Mouse (Mus musculus): Measurements from ENCODE around the gene Cacna1a. TPM values are rescaled to one million over a fixed set of nuclear protein-coding genes. Genes with fewer than 3 reads are reported as not detected.

Cacna1a gene
- polyA plus RNA-seq, 1 experiment from 2014 or later, result 5.2 TPM

GRCm38 (mm10) chr8:84554301-84555027, 166.2 kb downstream of the Cacna1a start:
- Histone ChIP-seq H3K36me3 (no peaks in the 10 kb centered on the region), H3K9me3 (no peaks in the 10 kb centered on the region), H3K27ac (0 out of 2 replicates have a peak overlapping the region, but pooled peaks have one; percentile 4), H3K27me3 (peaks cover 53% of the 10 kb centered on the region), H3K9ac (no peak overlapping the region), H3K4me3 (no peak overlapping the region), H3K4me2 (0 out of 2 replicates have a peak overlapping the region, but pooled peaks have one; percentile 17), H3K4me1 (peaks cover 19% of the 10 kb centered on the region)
- 36% methylated on average over 14 of the region's 14 CpGs for WGBS
- peak; percentile 42 for ATAC-seq (ENCODE audit: insufficient number of reproducible peaks, low FRiP score, low TSS enrichment, low read depth)

- H3K27me3 ChIP-seq, result peaks cover 61% of the 10 kb centered on the region
- H3K4me2 ChIP-seq, result no peak overlapping the region
- WGBS, result 56% methylated on average over 7 of the region's 7 CpGs
- peaks cover 19% of the 10 kb centered on the region for H3K4me1 ChIP-seq
- no peak overlapping the region for H3K27ac ChIP-seq
- no peak overlapping the region for H3K9ac ChIP-seq
- ATAC-seq (ENCODE audit: insufficient number of reproducible peaks, low FRiP score, low TSS enrichment, low read depth), result no peak
- no peaks in the 10 kb centered on the region for H3K9me3 ChIP-seq
- no peak overlapping the region for H3K4me3 ChIP-seq
- no peaks in the 10 kb centered on the region for H3K36me3 ChIP-seq
These were observed 167.0 kb downstream of the Cacna1a start for GRCm38 (mm10) chr8:84555269-84555668.

DNA sequence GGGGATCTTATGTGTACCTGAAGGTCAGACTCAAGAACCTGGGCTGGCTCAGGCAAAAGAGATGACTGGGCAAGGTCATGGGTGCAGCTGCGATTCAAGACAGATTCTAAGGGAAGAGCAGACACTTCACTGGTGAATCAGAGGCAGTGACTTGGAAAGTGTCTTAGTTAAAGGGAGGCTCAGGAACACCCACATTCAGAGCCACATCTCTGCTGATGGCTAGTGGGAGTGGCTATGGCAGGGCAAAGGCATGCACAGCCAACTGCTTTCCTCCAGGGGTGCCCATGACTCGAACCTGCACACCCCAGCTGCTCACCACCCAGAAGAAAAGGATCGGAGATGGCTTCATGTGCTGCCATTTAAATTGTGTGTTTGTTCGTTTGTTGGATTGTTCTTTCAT, 169.7 kb downstream of the Cacna1a start:
- no peak overlapping the region for H3K9ac ChIP-seq
- 72% methylated on average over 4 of the region's 4 CpGs for WGBS
- H3K27ac ChIP-seq, result no peak overlapping the region
- no peaks in the 10 kb centered on the region for H3K36me3 ChIP-seq
- H3K4me1 ChIP-seq, result peaks cover 19% of the 10 kb centered on the region
- ATAC-seq (ENCODE audit: insufficient number of reproducible peaks, low FRiP score, low TSS enrichment, low read depth), result no peak
- peaks cover 85% of the 10 kb centered on the region for H3K27me3 ChIP-seq
- no peak overlapping the region for H3K4me3 ChIP-seq
- H3K4me2 ChIP-seq, result no peak overlapping the region
- H3K9me3 ChIP-seq, result no peaks in the 10 kb centered on the region

DNA sequence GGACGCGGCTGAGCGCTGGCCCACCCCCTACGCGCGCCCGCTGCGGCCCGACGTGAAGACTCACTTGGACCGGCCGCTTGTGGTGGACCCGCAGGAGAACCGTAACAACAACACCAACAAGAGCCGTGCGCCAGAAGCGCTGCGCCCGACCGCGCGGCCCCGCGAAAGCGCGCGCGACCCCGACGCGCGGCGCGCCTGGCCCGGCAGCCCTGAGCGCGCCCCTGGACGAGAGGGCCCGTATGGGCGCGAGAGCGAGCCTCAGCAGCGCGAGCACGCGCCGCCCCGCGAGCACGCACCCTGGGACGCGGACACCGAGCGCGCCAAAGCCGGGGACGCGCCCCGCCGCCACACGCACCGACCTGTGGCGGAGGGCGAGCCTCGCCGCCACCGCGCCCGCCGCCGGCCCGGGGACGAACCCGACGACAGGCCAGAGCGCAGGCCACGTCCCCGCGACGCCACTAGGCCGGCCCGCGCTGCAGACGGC, 170.9 kb downstream of the Cacna1a start:
- Histone ChIP-seq H3K4me2 (peak overlapping the region; percentile 77), H3K27ac (no peak overlapping the region), H3K9ac (no peak overlapping the region), H3K4me3 (peak overlapping the region; percentile 46), H3K9me3 (no peaks in the 10 kb centered on the region), H3K4me1 (peaks cover 18% of the 10 kb centered on the region), H3K36me3 (no peaks in the 10 kb centered on the region), H3K27me3 (peaks cover 89% of the 10 kb centered on the region)
- no peak for ATAC-seq (ENCODE audit: insufficient number of reproducible peaks, low FRiP score, low TSS enrichment, low read depth)
- 2% methylated on average over 83 of the region's 84 CpGs for WGBS

DNA sequence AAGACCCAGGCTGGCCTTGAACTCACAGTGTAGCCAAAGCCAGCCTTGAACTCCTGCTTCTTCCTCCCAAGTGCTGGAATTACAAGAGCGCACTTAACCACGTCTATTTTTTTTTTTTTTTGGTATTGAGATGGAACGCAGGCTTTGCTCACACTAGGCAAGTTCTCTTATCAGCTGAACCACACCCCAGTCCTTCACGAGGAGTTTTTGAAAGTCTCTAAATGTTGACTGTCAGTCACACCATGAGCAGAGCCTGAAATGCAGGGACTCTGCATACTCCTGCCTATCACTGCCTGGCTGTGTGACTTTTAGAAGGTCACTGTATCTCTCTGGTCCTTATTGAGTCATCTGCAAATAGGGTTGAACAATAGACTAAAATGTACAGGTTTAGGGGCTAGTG, 173.5 kb downstream of the Cacna1a start:
- H3K4me1 ChIP-seq, result peaks cover 10% of the 10 kb centered on the region
- H3K27me3 ChIP-seq, result peaks cover 71% of the 10 kb centered on the region
- no peaks in the 10 kb centered on the region for H3K36me3 ChIP-seq
- no peak overlapping the region for H3K4me2 ChIP-seq
- H3K27ac ChIP-seq, result no peak overlapping the region
- 86% methylated on average over 4 of the region's 4 CpGs for WGBS
- H3K9ac ChIP-seq, result no peak overlapping the region
- no peak for ATAC-seq (ENCODE audit: insufficient number of reproducible peaks, low FRiP score, low TSS enrichment, low read depth)
- no peak overlapping the region for H3K4me3 ChIP-seq
- H3K9me3 ChIP-seq, result no peaks in the 10 kb centered on the region

DNA sequence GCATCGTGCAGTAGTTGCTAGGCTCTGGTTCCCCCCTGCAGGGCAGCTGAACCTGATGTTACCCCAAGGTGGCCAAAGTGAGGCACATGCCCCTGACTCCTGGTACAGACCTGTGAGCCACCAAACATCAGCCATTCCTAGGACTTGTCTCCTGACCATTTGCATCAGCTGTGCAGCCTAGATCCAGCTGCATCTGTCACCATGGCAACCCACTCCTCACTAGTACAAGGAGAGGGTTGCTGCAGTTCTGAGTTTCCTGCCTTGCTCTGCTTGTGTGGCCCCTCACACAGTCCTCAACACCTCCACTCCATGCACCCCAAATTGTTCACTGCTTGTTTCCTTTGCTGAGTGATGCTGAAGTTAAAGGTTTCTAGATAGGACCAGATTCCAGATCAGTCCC, 175.8 kb downstream of the Cacna1a start:
- 50% methylated on average over 1 of the region's 1 CpGs for WGBS
- peaks cover 52% of the 10 kb centered on the region for H3K27me3 ChIP-seq
- no peak overlapping the region for H3K4me3 ChIP-seq
- no peak for ATAC-seq (ENCODE audit: insufficient number of reproducible peaks, low FRiP score, low TSS enrichment, low read depth)
- H3K36me3 ChIP-seq, result no peaks in the 10 kb centered on the region
- H3K9me3 ChIP-seq, result no peaks in the 10 kb centered on the region
- H3K9ac ChIP-seq, result no peak overlapping the region
- H3K4me1 ChIP-seq, result peaks cover 9% of the 10 kb centered on the region
- no peak overlapping the region for H3K27ac ChIP-seq
- H3K4me2 ChIP-seq, result no peak overlapping the region

DNA sequence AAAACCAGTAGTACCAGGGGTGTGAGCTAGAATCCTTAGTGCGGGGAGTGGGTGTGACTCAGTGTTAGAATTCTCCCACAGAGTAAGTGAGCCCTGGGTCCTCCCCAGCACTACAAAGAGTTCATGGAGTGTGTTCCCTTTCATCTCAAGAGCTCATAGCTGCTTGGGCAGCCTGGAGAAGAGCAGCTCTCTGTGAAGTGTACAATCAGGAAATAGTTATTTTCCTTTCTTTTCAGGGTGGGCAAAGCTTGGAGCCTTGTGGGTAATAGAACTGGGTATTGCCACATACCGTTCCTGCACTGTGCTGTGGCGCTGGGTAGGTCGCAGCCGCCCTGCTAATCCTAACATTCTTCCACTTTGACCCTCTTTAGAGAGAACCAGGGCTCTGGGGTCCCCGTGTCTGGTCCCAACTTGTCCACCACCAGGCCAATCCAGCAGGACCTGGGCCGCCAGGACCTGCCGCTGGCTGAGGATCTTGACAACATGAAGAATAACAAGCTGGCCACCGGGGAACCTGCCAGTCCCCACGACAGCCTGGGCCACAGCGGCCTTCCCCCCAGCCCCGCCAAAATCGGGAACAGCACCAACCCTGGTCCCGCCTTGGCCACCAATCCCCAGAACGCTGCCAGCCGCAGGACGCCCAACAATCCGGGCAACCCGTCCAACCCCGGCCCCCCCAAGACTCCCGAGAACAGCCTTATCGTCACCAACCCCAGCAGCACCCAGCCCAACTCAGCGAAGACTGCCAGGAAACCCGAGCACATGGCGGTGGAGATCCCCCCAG, 177.5 kb downstream of the Cacna1a start:
- Histone ChIP-seq H3K27me3 (peaks cover 42% of the 10 kb centered on the region), H3K36me3 (no peaks in the 10 kb centered on the region), H3K4me1 (0 out of 2 replicates have a peak, but pooled peaks cover 10% of the 10 kb centered on the region), H3K27ac (no peak overlapping the region), H3K9ac (no peak overlapping the region), H3K4me2 (no peak overlapping the region), H3K9me3 (no peaks in the 10 kb centered on the region), H3K4me3 (no peak overlapping the region)
- no peak for ATAC-seq (ENCODE audit: insufficient number of reproducible peaks, low FRiP score, low TSS enrichment, low read depth)
- WGBS, result 65% methylated on average over 25 of the region's 25 CpGs

DNA sequence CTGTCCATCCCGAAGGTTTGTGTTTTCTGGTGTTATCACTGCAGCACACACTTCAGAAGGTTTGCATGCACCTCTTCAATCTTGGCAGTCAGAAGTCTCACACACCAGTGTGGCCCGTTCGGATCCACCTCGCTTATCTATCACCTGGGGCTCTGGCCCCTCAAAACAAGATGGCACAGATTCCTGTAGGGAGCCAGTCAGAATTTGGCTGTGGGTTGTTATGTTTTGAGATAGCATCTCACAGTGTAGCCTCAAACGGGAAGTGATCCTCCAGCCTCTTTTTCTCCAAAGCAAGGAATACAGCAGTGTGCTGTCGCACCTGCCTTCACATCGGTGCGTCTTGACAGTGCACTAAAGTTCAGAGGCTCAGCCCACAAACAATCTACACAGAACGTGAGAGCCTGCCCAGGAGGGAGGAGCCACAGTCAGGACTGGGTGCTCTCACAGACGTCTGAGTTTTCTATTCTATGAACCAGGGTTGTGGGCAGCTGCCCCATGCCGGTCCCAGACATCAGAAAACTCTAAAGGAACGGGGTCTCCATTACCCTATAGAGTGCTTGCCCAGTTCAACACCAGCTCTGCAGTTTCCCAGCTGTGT, 178.7 kb downstream of the Cacna1a start:
- H3K27ac ChIP-seq, result no peak overlapping the region
- ATAC-seq (ENCODE audit: insufficient number of reproducible peaks, low FRiP score, low TSS enrichment, low read depth), result no peak
- H3K36me3 ChIP-seq, result no peaks in the 10 kb centered on the region
- peaks cover 30% of the 10 kb centered on the region for H3K27me3 ChIP-seq
- no peak overlapping the region for H3K9ac ChIP-seq
- H3K4me3 ChIP-seq, result no peak overlapping the region
- WGBS, result 77% methylated on average over 12 of the region's 12 CpGs
- H3K4me1 ChIP-seq, result 0 out of 2 replicates have a peak, but pooled peaks cover 10% of the 10 kb centered on the region
- no peaks in the 10 kb centered on the region for H3K9me3 ChIP-seq
- H3K4me2 ChIP-seq, result no peak overlapping the region

DNA sequence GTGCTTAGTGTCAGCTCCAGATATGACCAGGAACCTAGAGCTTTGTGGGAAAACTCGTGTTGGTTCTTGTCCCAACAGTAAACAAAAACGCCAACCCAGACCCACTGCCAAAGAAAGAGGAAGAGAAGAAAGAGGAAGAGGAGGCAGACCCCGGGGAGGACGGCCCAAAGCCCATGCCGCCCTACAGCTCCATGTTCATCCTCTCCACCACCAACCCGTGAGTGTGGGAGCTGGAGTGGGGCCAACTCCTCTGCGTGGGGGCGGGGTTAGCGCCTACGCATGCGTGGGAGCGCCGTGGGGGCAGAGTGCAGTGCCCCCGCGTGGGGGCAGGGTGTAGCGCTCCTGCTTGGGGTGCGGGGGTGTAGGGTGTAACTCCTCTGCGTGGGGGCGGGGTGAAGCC, 179.3 kb downstream of the Cacna1a start:
- Histone ChIP-seq H3K9ac (no peak overlapping the region), H3K36me3 (no peaks in the 10 kb centered on the region), H3K4me2 (no peak overlapping the region), H3K4me1 (0 out of 2 replicates have a peak, but pooled peaks cover 10% of the 10 kb centered on the region), H3K4me3 (no peak overlapping the region), H3K27me3 (peaks cover 26% of the 10 kb centered on the region), H3K27ac (no peak overlapping the region), H3K9me3 (no peaks in the 10 kb centered on the region)
- 69% methylated on average over 19 of the region's 19 CpGs for WGBS
- ATAC-seq (ENCODE audit: insufficient number of reproducible peaks, low FRiP score, low TSS enrichment, low read depth), result no peak

DNA sequence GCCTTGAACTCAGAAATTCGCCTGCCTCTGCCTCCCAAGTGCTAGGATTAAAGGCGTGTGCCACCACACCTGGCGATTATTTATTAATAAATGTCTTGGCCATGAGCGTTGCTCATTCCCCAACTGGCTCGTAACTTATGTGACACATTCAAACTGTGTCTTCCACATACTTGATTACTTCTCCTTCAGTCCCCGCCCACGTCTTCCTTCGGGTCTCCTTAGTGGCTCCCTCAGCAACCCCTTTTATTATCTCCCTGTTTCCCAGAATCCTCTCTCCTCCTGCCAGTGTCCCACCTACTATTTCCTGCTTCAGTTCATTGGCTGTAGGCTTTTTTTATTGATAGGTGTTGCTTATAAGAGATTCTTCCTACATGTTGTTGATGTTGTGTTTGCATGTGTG, 180.5 kb downstream of the Cacna1a start:
- 79% methylated on average over 8 of the region's 8 CpGs for WGBS
- no peaks in the 10 kb centered on the region for H3K9me3 ChIP-seq
- no peak overlapping the region for H3K4me2 ChIP-seq
- ATAC-seq (ENCODE audit: insufficient number of reproducible peaks, low FRiP score, low TSS enrichment, low read depth), result no peak
- H3K36me3 ChIP-seq, result no peaks in the 10 kb centered on the region
- H3K4me1 ChIP-seq, result 0 out of 2 replicates have a peak, but pooled peaks cover 10% of the 10 kb centered on the region
- H3K4me3 ChIP-seq, result no peak overlapping the region
- H3K27ac ChIP-seq, result no peak overlapping the region
- no peak overlapping the region for H3K9ac ChIP-seq
- H3K27me3 ChIP-seq, result peaks cover 18% of the 10 kb centered on the region; the same call in 1 of the 2 replicates

DNA sequence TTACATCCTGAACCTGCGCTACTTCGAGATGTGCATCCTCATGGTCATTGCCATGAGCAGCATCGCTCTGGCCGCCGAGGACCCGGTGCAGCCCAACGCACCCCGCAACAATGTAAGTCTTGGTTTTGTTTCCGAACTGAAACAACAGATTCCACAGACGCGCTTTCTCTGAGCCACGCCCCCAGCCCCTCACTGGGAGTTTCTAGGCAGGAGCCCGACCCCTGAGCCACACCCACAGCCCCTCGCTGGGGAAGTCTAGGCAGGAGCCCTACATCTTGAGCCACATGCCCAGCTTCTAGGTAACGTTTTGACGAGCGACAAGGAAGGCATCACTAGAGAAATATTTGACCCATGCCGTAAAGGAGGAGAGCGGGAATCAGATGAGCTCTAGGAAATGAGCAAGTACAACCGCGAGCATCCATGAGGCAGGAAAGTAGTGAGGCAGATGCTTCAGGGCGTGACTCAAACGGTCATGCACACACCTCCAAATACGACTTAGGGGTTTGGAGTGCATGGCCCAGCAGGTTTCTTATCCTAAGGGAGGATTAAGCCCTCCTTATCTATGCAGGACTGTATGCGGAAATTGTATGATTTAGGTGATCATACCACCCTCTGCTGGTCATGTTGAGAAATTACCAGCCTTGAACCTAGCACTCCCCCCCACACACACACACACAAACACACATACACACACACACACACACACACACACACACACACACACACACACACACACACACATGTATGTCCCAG, 181.9 kb downstream of the Cacna1a start:
- peaks cover 12% of the 10 kb centered on the region; the same call in 1 of the 2 replicates for H3K27me3 ChIP-seq
- H3K9me3 ChIP-seq, result no peaks in the 10 kb centered on the region
- H3K4me1 ChIP-seq, result 0 out of 2 replicates have a peak, but pooled peaks cover 10% of the 10 kb centered on the region
- H3K4me2 ChIP-seq, result peak overlapping the region; percentile 26; the same call in 1 of the 2 replicates
- 37% methylated on average over 25 of the region's 25 CpGs for WGBS
- H3K9ac ChIP-seq, result no peak overlapping the region
- H3K4me3 ChIP-seq, result peak overlapping the region; percentile 7; the same call in 1 of the 2 replicates
- no peak overlapping the region for H3K27ac ChIP-seq
- H3K36me3 ChIP-seq, result no peaks in the 10 kb centered on the region
- ATAC-seq (ENCODE audit: insufficient number of reproducible peaks, low FRiP score, low TSS enrichment, low read depth), result no peak

All from limb, embryonic 15.5 days (tissue).